Mouse (Mus musculus) C2C12 (cell line): Measurements from ENCODE around the gene Arid2.

ENCODE experiments used
- CEBPB ChIP-seq: IDR thresholded peaks from one replicate; pipeline ENCODE4 v1.6.1; 2011; ENCODE audit warnings: low read depth, mild to moderate bottlenecking, control low read depth, moderate library complexity
- CTCF ChIP-seq: IDR thresholded peaks from one replicate; pipeline ENCODE4 v1.5.1; 2011; ENCODE audit not compliant: control insufficient read depth, insufficient read depth, insufficient read length
- FOSL1 ChIP-seq: IDR thresholded peaks from one replicate; pipeline ENCODE4 v1.8.0; 2011; ENCODE audit warnings: mild to moderate bottlenecking, low read length; ENCODE audit not compliant: poor library complexity, insufficient read depth, severe bottlenecking
- MAX ChIP-seq: IDR thresholded peaks from one replicate; pipeline ENCODE4 v1.6.1; 2011; ENCODE audit warnings: mild to moderate bottlenecking, control low read depth
- MYOD1 ChIP-seq: IDR thresholded peaks from one replicate; pipeline ENCODE4 v1.6.1; 2011; ENCODE audit warnings: low read depth; ENCODE audit not compliant: control insufficient read depth, insufficient read length
- MYOG ChIP-seq: IDR thresholded peaks from one replicate; pipeline ENCODE4 v1.6.1; 2011; ENCODE audit not compliant: control insufficient read depth, insufficient read length; ENCODE audit errors: extremely low read depth
- USF1 ChIP-seq: IDR thresholded peaks from one replicate; pipeline ENCODE4 v1.6.1; 2011; ENCODE audit warnings: low read depth, mild to moderate bottlenecking, control low read depth, moderate library complexity

GRCm38 (mm10) chr15:96309310-96309709, 22.0 kb downstream of the Arid2 start:
- TF ChIP-seq CTCF = no peak
- TF ChIP-seq FOSL1 = no peak
- no peak for TF ChIP-seq MYOG
- TF ChIP-seq USF1 = no peak
- TF ChIP-seq CEBPB = no peak
- no peak for TF ChIP-seq MYOD1
- no peak for TF ChIP-seq MAX
